Mouse (Mus musculus) myocyte (in vitro differentiated cells): ENCODE measurements at regions not wholly inside any gene's neighbourhood (a gene's known extent, or its start where the extent isn't known, plus 50 kb on each side); places are given as distances from the start of the nearest gene placed in this dataset.

Experiments used
- H3K27me3 ChIP-seq: one replicate; pipeline ENCODE4 v1.6.1; 2011; ENCODE audit not compliant: control insufficient read depth, insufficient read depth, insufficient read length
- H3K36me3 ChIP-seq: one replicate; pipeline ENCODE4 v1.6.1; 2011; ENCODE audit not compliant: control insufficient read depth, insufficient read depth
- H3K4me2 ChIP-seq: one replicate; pipeline ENCODE4 v1.6.1; 2011; ENCODE audit warnings: low read depth, control low read depth
- H3K4me3 ChIP-seq: one replicate; pipeline ENCODE4 v1.5.1; 2011; ENCODE audit warnings: mild to moderate bottlenecking, control low read depth, moderate library complexity
- H3K79me2 ChIP-seq: one replicate; pipeline ENCODE4 v1.6.1; 2011; ENCODE audit not compliant: control insufficient read depth, insufficient read depth
- H3ac ChIP-seq: one replicate; pipeline ENCODE4 v1.6.1; 2011; ENCODE audit not compliant: control insufficient read depth, insufficient read length
- CEBPB ChIP-seq: IDR thresholded peaks from 2 replicates; pipeline ENCODE4 v1.6.1; 2011; ENCODE audit warnings: mild to moderate bottlenecking, moderate library complexity; ENCODE audit not compliant: poor library complexity, insufficient read depth, severe bottlenecking
- E2F4 ChIP-seq: IDR thresholded peaks from one replicate; pipeline ENCODE4 v1.6.1; 2011; ENCODE audit warnings: mild to moderate bottlenecking, control low read depth, moderate library complexity; ENCODE audit not compliant: insufficient read depth
- MAX ChIP-seq: IDR thresholded peaks from one replicate; pipeline ENCODE4 v1.6.1; 2011; ENCODE audit warnings: low read depth, mild to moderate bottlenecking, control low read depth
- MYOD1 ChIP-seq, 3 experiments: IDR thresholded peaks; one replicate each; pipeline ENCODE4 v1.6.1; 2011; ENCODE audit warnings: control low read depth in 2 of 3, low read depth in 2 of 3, mild to moderate bottlenecking in 2 of 3, moderate library complexity in 1 of 3; ENCODE audit not compliant: insufficient read length in 2 of 3, control insufficient read depth in 1 of 3
- MYOG ChIP-seq, 3 experiments: IDR thresholded peaks; one replicate each; pipeline ENCODE4 v1.6.1; 2011; ENCODE audit warnings: control low read depth in 2 of 3, low read depth in 2 of 3, mild to moderate bottlenecking in 2 of 3; ENCODE audit not compliant: insufficient read length in 2 of 3, control insufficient read depth in 1 of 3, insufficient read depth in 1 of 3
- POLR2A ChIP-seq: IDR thresholded peaks from one replicate; pipeline ENCODE4 v1.6.1; 2011; ENCODE audit warnings: low read depth, mild to moderate bottlenecking, control low read depth, moderate library complexity; ENCODE audit not compliant: insufficient read length
- POLR2AphosphoS2 ChIP-seq: IDR thresholded peaks from one replicate; pipeline ENCODE4 v1.6.1; 2011; ENCODE audit warnings: low read depth, control low read depth; ENCODE audit not compliant: insufficient read length
- REST ChIP-seq: IDR thresholded peaks from one replicate; pipeline ENCODE4 v1.6.1; 2011; ENCODE audit warnings: mild to moderate bottlenecking, control low read depth, moderate library complexity; ENCODE audit not compliant: insufficient read depth, insufficient read length
- SRF ChIP-seq: IDR thresholded peaks from one replicate; pipeline ENCODE4 v1.6.1; 2011; ENCODE audit warnings: low read depth; ENCODE audit not compliant: control insufficient read depth, insufficient read length
- TCF12 ChIP-seq: IDR thresholded peaks from one replicate; pipeline ENCODE4 v1.6.1; 2011; ENCODE audit warnings: mild to moderate bottlenecking, control low read depth; ENCODE audit not compliant: poor library complexity, insufficient read depth, severe bottlenecking
- TCF3 ChIP-seq: IDR thresholded peaks from one replicate; pipeline ENCODE4 v1.6.1; 2011; ENCODE audit warnings: low read depth, control low read depth; ENCODE audit not compliant: insufficient read length
- USF1 ChIP-seq: IDR thresholded peaks from one replicate; pipeline ENCODE4 v1.6.1; 2011; ENCODE audit warnings: low read depth, mild to moderate bottlenecking, control low read depth, moderate library complexity

DNA sequence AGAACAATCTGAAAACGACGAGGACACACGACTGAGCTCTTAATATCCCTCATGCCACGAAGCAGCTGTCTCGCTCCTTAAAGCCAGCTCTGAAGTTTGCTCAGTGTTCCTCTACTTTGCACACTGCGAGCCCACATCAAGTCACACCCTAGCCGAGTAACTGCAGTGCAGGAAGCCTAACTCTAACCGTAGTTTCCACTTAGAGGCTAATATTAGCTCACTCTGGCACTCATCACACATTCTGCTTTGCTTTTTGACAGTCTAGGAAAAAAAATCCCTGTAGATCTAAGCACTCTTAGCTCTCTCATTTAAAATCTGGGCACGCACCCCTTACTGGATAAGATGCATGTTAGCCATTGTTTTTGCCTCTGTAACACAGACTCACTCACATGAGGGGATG lies 195.0 kb downstream of the Gpat3 start:
- no peaks in the 10 kb centered on the region for H3K27me3 ChIP-seq
- no peaks in the 10 kb centered on the region for H3K79me2 ChIP-seq
- H3K4me2 ChIP-seq, result no peak overlapping the region
- H3K4me3 ChIP-seq, result no peak overlapping the region
- TF ChIP-seq TCF12 (no peak), CEBPB (no peak), USF1 (no peak), POLR2AphosphoS2 (no peak), REST (no peak), MYOD1 (IDR thresholded peaks at IDR 0.05; ENCODE audit: control insufficient read depth in 1 of 3, insufficient read length in 2 of 3, low read depth in 2 of 3) (no peak)
- no peak overlapping the region for H3ac ChIP-seq
- H3K36me3 ChIP-seq, result no peaks in the 10 kb centered on the region

DNA sequence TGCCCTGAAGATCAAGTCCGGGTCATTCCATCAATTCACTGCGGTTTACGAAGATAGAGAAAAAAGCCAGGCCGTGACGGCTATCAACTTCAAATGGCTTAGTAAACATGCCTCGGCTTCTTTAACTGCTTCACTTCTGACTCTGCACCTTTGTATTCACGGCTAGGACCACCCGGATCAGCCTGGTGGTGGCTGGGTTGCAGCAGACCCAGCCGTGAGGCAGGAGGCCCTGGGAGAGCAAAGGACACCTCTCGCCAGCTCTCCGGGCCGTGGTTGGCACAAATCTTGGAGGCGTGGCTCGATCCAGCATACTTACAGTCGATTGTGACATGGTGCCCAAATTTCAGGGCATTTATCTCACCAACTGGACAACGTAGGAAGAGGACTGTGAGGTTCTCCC lies 187.5 kb downstream of the Gpat3 start:
- Histone ChIP-seq H3K4me2 (no peak overlapping the region), H3K36me3 (no peaks in the 10 kb centered on the region), H3ac (no peak overlapping the region), H3K4me3 (no peak overlapping the region), H3K27me3 (peaks cover 10% of the 10 kb centered on the region), H3K79me2 (no peaks in the 10 kb centered on the region)
- no peak for TF ChIP-seq SRF
- no peak for TF ChIP-seq MYOD1 (IDR thresholded peaks at IDR 0.05; ENCODE audit: control insufficient read depth in 1 of 3, insufficient read length in 2 of 3, low read depth in 2 of 3)
- TF ChIP-seq POLR2AphosphoS2, result no peak
- TF ChIP-seq TCF3, result no peak
- no peak for TF ChIP-seq MAX
- no peak for TF ChIP-seq REST
- no peak for TF ChIP-seq USF1
- no peak for TF ChIP-seq TCF12
- TF ChIP-seq MYOG (IDR thresholded peaks at IDR 0.05; ENCODE audit: control insufficient read depth in 1 of 3, insufficient read depth in 1 of 3, insufficient read length in 2 of 3, low read depth in 2 of 3), result no peak
- TF ChIP-seq E2F4, result no peak
- TF ChIP-seq CEBPB, result no peak
- no peak for TF ChIP-seq POLR2A

GRCm38 (mm10) chr5:101032147-101032900 lies 186.8 kb downstream of the Gpat3 start:
- TF ChIP-seq TCF3, result no peak
- TF ChIP-seq SRF, result no peak
- TF ChIP-seq REST, result no peak
- no peak for TF ChIP-seq MAX
- no peak for TF ChIP-seq TCF12
- TF ChIP-seq USF1, result no peak
- no peak for TF ChIP-seq POLR2AphosphoS2
- TF ChIP-seq MYOD1 (IDR thresholded peaks at IDR 0.05; ENCODE audit: control insufficient read depth in 1 of 3, insufficient read length in 2 of 3, low read depth in 2 of 3), result no peak
- no peak for TF ChIP-seq CEBPB
- TF ChIP-seq MYOG (IDR thresholded peaks at IDR 0.05; ENCODE audit: control insufficient read depth in 1 of 3, insufficient read depth in 1 of 3, insufficient read length in 2 of 3, low read depth in 2 of 3), result no peak
- TF ChIP-seq POLR2A, result no peak
- TF ChIP-seq E2F4, result no peak
- no peaks in the 10 kb centered on the region for H3K36me3 ChIP-seq

DNA sequence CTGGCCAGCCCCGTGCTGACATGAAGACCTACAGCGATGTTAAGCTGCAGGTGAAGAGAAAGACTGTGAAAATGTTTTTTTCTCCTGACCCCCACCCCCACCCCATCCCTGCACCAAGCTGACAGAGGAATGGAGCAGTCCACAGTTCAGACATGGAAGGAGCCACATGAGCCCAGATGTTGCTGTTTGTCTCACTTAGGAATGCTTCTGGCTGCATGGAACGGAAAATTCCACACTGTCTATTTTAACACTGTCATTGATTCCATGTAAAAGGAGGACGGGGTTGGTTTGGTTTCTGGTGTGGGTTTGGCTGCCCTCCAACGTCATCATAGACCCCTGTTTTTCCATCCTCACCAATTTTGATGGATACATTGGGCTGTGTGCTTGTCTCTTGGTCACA lies 179.3 kb downstream of the Gpat3 start:
- H3ac ChIP-seq, result no peak overlapping the region
- peaks cover 8% of the 10 kb centered on the region for H3K27me3 ChIP-seq
- H3K4me3 ChIP-seq, result no peak overlapping the region
- no peak for TF ChIP-seq SRF
- no peak for TF ChIP-seq MYOD1 (IDR thresholded peaks at IDR 0.05; ENCODE audit: control insufficient read depth in 1 of 3, insufficient read length in 2 of 3, low read depth in 2 of 3)
- no peaks in the 10 kb centered on the region for H3K36me3 ChIP-seq
- H3K4me2 ChIP-seq, result no peak overlapping the region
- no peaks in the 10 kb centered on the region for H3K79me2 ChIP-seq

More at GRCm38 (mm10) chr5:101032147-101032900, 186.8 kb downstream of the Gpat3 start:
- H3K27me3 ChIP-seq, result peaks cover 10% of the 10 kb centered on the region
- H3ac ChIP-seq, result no peak overlapping the region
- H3K4me3 ChIP-seq, result no peak overlapping the region
- no peaks in the 10 kb centered on the region for H3K79me2 ChIP-seq
- no peak overlapping the region for H3K4me2 ChIP-seq

- no peaks in the 10 kb centered on the region for H3K79me2 ChIP-seq
- no peak overlapping the region for H3ac ChIP-seq
- no peak overlapping the region for H3K4me2 ChIP-seq
- no peak for TF ChIP-seq TCF12
- no peak for TF ChIP-seq USF1
- TF ChIP-seq POLR2AphosphoS2, result no peak
- no peak for TF ChIP-seq MAX
- TF ChIP-seq CEBPB, result no peak
- TF ChIP-seq REST, result no peak
- no peak for TF ChIP-seq POLR2A
- TF ChIP-seq MYOG (IDR thresholded peaks at IDR 0.05; ENCODE audit: control insufficient read depth in 1 of 3, insufficient read depth in 1 of 3, insufficient read length in 2 of 3, low read depth in 2 of 3), result no peak
- no peak overlapping the region for H3K4me3 ChIP-seq
- H3K36me3 ChIP-seq, result no peaks in the 10 kb centered on the region
- H3K27me3 ChIP-seq, result peaks cover 8% of the 10 kb centered on the region
Observed at GRCm38 (mm10) chr5:101023784-101024183, 178.3 kb downstream of the Gpat3 start.
